ENCODE assay signal across 24 mouse cellular contexts in genomic region chr2:71681148-71681547, GRCm38 (mm10).
DNase-seq lines count a peak whose midpoint lies in the region; ATAC-seq and TF ChIP-seq lines count a peak whose summit lies in the region.
"Had no signal": no experiment of that assay in that cellular context is flagged by ENCODE, and none has a peak within 500 bp of the region (broad histone marks: within the 10 kb centered on the region; RNA-seq: fewer than 3 reads in every experiment).

No protein-coding gene starts in this region.

- DNase-seq in testis, postnatal 14 days (ENCODE audit: low spot score) = no peak
- peak; percentile 69 for DNase-seq in embryonic facial prominence, embryonic 14.5 days (ENCODE audit: low spot score)
- DNase-seq in retina, postnatal 1 day = peak; percentile 77
- DNase-seq in urinary bladder, postnatal 14 days (ENCODE audit: low spot score) = no peak
- DNase-seq in left cerebral cortex, adult 9 months (ENCODE audit: low spot score in 2 of 2) = no peak
- DNase-seq: adrenal gland, postnatal 36 days; cerebellum, adult 18-20 months; cerebellum, postnatal 25 days; forebrain, postnatal 0 days; heart, postnatal 4 days; kidney, adult 9 months; kidney, postnatal 14 days; liver, embryonic 13.5 days; lung, postnatal 4 days; midbrain, embryonic 14.5 days; thymus, adult 18-20 months had no signal

- no peak for ATAC-seq in embryonic facial prominence, embryonic 14.5 days (ENCODE audit: low read depth)
- ATAC-seq in activated CD4-positive, CD25-positive, alpha-beta regulatory T cell, adult 4 months = no peak
- ATAC-seq: forebrain, postnatal 0 days; intestine, embryonic 16.5 days had no signal

- H3K4me2 ChIP-seq in embryonic facial prominence, embryonic 14.5 days (ENCODE audit: low read depth, low read length) = no peak overlapping the region
- H3K4me2 ChIP-seq: embryonic facial prominence, embryonic 13.5 days; hindbrain, embryonic 15.5 days; limb, embryonic 13.5 days; liver, embryonic 13.5 days; lung, embryonic 15.5 days had no signal

- no peak for TF ChIP-seq POLR2A in testis, adult 2 months (IDR thresholded peaks at IDR 0.05; ENCODE audit: control insufficient read depth, low read depth, low read length)

- H3K27ac ChIP-seq in testis, adult 2 months (ENCODE audit: control insufficient read depth, insufficient read depth, low read depth, low read length) = no peak overlapping the region
- H3K27ac ChIP-seq in brown adipose tissue, adult 24 weeks (replicated peaks; ENCODE audit: low read depth, low read length) = peak overlapping the region; percentile 70
- H3K27ac ChIP-seq in embryonic facial prominence, embryonic 14.5 days (replicated peaks; ENCODE audit: low read depth, low read length) = no peak overlapping the region
- H3K27ac ChIP-seq: embryonic facial prominence, embryonic 13.5 days; hindbrain, embryonic 15.5 days; limb, embryonic 13.5 days; liver, embryonic 13.5 days; lung, embryonic 15.5 days had no signal

- H3K27me3 ChIP-seq in testis, adult 2 months (ENCODE audit: control insufficient read depth, insufficient read depth, low read length) = no peaks in the 10 kb centered on the region
- no peaks in the 10 kb centered on the region for H3K27me3 ChIP-seq in embryonic facial prominence, embryonic 14.5 days (replicated peaks; ENCODE audit: control insufficient read depth, insufficient read depth, low read length)
- H3K27me3 ChIP-seq: embryonic facial prominence, embryonic 13.5 days; hindbrain, embryonic 15.5 days; limb, embryonic 13.5 days; liver, embryonic 13.5 days; lung, embryonic 15.5 days had no signal

- 40% methylated on average over 4 of the region's 4 CpGs for WGBS in embryonic facial prominence, embryonic 14.5 days

- H3K9ac ChIP-seq in embryonic facial prominence, embryonic 14.5 days (ENCODE audit: low read depth, low read length) = no peak overlapping the region
- H3K9ac ChIP-seq: embryonic facial prominence, embryonic 13.5 days; forebrain, postnatal 0 days; hindbrain, embryonic 15.5 days; limb, embryonic 13.5 days; liver, embryonic 13.5 days; lung, embryonic 15.5 days had no signal

- no peak for TF ChIP-seq CTCF in testis, adult 2 months (IDR thresholded peaks at IDR 0.05; ENCODE audit: control insufficient read depth, insufficient read depth, insufficient replicate concordance, low read depth, low read length)

- H3K9me3 ChIP-seq in embryonic facial prominence, embryonic 14.5 days (ENCODE audit: control insufficient read depth, low read length) = peaks cover 4% of the 10 kb centered on the region; the same call in 1 of the 2 replicates
- H3K9me3 ChIP-seq: embryonic facial prominence, embryonic 13.5 days; hindbrain, embryonic 15.5 days; liver, embryonic 13.5 days; lung, embryonic 15.5 days had no signal

- no peaks in the 10 kb centered on the region for H3K36me3 ChIP-seq in testis, adult 2 months (ENCODE audit: control insufficient read depth, insufficient read depth, low read length)
- H3K36me3 ChIP-seq in embryonic facial prominence, embryonic 14.5 days (ENCODE audit: control insufficient read depth, insufficient read depth, low read length) = no peaks in the 10 kb centered on the region
- H3K36me3 ChIP-seq: embryonic facial prominence, embryonic 13.5 days; hindbrain, embryonic 15.5 days; limb, embryonic 13.5 days; liver, embryonic 13.5 days; lung, embryonic 15.5 days had no signal

- H3K4me3 ChIP-seq in testis, adult 2 months (ENCODE audit: control insufficient read depth, low read depth, low read length) = peak overlapping the region; percentile 46; the same call in 1 of the 2 replicates
- no peak overlapping the region for H3K4me3 ChIP-seq in brown adipose tissue, adult 24 weeks (ENCODE audit: insufficient read depth, low read depth, low read length)
- H3K4me3 ChIP-seq in embryonic facial prominence, embryonic 14.5 days (ENCODE audit: low read depth, low read length) = no peak overlapping the region
- H3K4me3 ChIP-seq: embryonic facial prominence, embryonic 13.5 days; hindbrain, embryonic 15.5 days; limb, embryonic 13.5 days; liver, embryonic 13.5 days; lung, embryonic 15.5 days had no signal

- no peaks in the 10 kb centered on the region for H3K4me1 ChIP-seq in testis, adult 2 months (ENCODE audit: control insufficient read depth, insufficient read depth, low read length)
- peaks cover 7% of the 10 kb centered on the region; the same call in 1 of the 2 replicates for H3K4me1 ChIP-seq in brown adipose tissue, adult 24 weeks (ENCODE audit: control insufficient read depth, insufficient read depth, insufficient read length, low read length)
- H3K4me1 ChIP-seq in embryonic facial prominence, embryonic 14.5 days (ENCODE audit: control insufficient read depth, insufficient read depth, low read length) = no peaks in the 10 kb centered on the region
- H3K4me1 ChIP-seq: limb, embryonic 13.5 days; liver, embryonic 13.5 days; lung, embryonic 15.5 days had no signal

Comparison
In these comparisons a context has a peak if more than half of its experiments do, and no peak if none do; other contexts are left out.
1. DNase-seq: peak in embryonic facial prominence, embryonic 14.5 days (single experiment) and retina, postnatal 1 day (single experiment); none in testis, postnatal 14 days (single experiment), urinary bladder, postnatal 14 days (single experiment) and left cerebral cortex, adult 9 months (0 of 2).